Mouse (Mus musculus) lung, embryonic 16.5 days (tissue): Measurements from ENCODE around the gene Gm49450. TPM values are rescaled to one million over a fixed set of nuclear protein-coding genes. Genes with fewer than 3 reads are reported as not detected.
A peak's percentile ranks its signal among the peaks of the same experiment; 100 is the strongest.

ENCODE experiments used
- ATAC-seq: fragments of 200-750 bp; cut with Nextera tagmentation; 2 replicates; pipeline ENCODE4 v1.8.0; 2017; ENCODE audit warnings: low read depth, mild to moderate bottlenecking, moderate library complexity
- H3K27ac ChIP-seq: fragments of 300-500 bp; sonication (generic); 2 replicates; pipeline ENCODE4 v1.5.1; 2014; ENCODE audit warnings: mild to moderate bottlenecking, control low read depth, low read length
- H3K27me3 ChIP-seq: fragments of 300-500 bp; sonication (generic); 2 replicates; pipeline ENCODE4 v1.6.1; 2014; ENCODE audit warnings: low read depth, low read length, mixed read lengths; ENCODE audit not compliant: control insufficient read depth, insufficient read depth
- H3K36me3 ChIP-seq: fragments of 300-500 bp; sonication (generic); 2 replicates; pipeline ENCODE4 v1.6.1; 2014; ENCODE audit warnings: low read length; ENCODE audit not compliant: control insufficient read depth, insufficient read depth
- H3K4me1 ChIP-seq: fragments of 300-500 bp; sonication (generic); replicated peaks from 2 replicates; pipeline ENCODE4 v1.6.1; 2014; ENCODE audit warnings: low read length, mixed read lengths; ENCODE audit not compliant: control insufficient read depth, insufficient read depth
- H3K4me2 ChIP-seq: fragments of 300-500 bp; sonication (generic); 2 replicates; pipeline ENCODE4 v1.6.1; 2014; ENCODE audit warnings: low read depth, low read length, control low read depth
- H3K4me3 ChIP-seq: fragments of 300-500 bp; sonication (generic); 2 replicates; pipeline ENCODE4 v1.5.1; 2014; ENCODE audit warnings: mild to moderate bottlenecking, low read length, control low read depth
- H3K9ac ChIP-seq: fragments of 300-500 bp; sonication (generic); 2 replicates; pipeline ENCODE4 v1.6.1; 2014; ENCODE audit warnings: low read length, control low read depth
- H3K9me3 ChIP-seq: fragments of 300-500 bp; sonication (generic); 2 replicates; pipeline ENCODE4 v1.6.1; 2016; ENCODE audit warnings: low read length; ENCODE audit not compliant: control insufficient read depth
- WGBS: fragments of 180-500 bp; shearing (Covaris S2); extraction: QIAGEN DNeasy Blood & Tissue Kit; methylation state at CpG from one replicate; pipeline ENCODE4 v1.1.7; 2014; 5-methylcytosine and 5-hydroxymethylcytosine counted together
- polyA plus RNA-seq: library from polyadenylated mRNA; unstranded; fragments of >200 nt; fragmentation: Nextera tagmentation; extraction: Ambion mirVana; gene quantifications from 2 replicates; pipeline ENCODE4 v1.2.1, GENCODE M21; 2015

Gm49450 gene
- polyA plus RNA-seq, 1 experiment from 2014 or later: not detected

DNA sequence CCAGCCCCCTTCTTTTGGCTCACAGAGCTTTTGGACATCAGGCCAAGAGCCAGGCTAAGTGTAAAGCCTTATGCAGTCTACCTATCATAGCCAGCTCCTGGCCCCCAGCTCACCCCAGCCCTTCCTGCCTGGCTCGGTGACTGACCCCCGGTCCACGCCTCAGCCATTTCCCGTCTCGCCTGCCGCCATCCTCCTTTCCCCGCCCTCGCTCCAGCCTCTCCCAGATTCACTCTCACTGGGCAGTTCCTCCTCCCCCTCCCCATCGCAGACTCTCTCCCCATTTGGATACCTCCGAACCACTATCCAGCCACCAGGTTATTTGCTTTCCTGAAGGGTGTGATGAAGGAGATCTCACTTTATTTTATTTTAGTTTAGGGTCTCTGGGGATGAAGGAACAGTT is 55.9 kb downstream of the Gm49450 start:
- ATAC-seq: 0 out of 2 replicates have a peak, but pooled peaks have one; percentile 26
- H3K4me3 ChIP-seq: peak overlapping the region; percentile 28
- H3K36me3 ChIP-seq: no peaks in the 10 kb centered on the region
- peaks cover 36% of the 10 kb centered on the region for H3K4me1 ChIP-seq
- H3K9ac ChIP-seq: no peak overlapping the region
- WGBS: 2% methylated on average over 10 of the region's 10 CpGs
- no peaks in the 10 kb centered on the region for H3K9me3 ChIP-seq
- H3K4me2 ChIP-seq: peak overlapping the region; percentile 46
- H3K27ac ChIP-seq: no peak overlapping the region
- H3K27me3 ChIP-seq: peaks cover 62% of the 10 kb centered on the region

DNA sequence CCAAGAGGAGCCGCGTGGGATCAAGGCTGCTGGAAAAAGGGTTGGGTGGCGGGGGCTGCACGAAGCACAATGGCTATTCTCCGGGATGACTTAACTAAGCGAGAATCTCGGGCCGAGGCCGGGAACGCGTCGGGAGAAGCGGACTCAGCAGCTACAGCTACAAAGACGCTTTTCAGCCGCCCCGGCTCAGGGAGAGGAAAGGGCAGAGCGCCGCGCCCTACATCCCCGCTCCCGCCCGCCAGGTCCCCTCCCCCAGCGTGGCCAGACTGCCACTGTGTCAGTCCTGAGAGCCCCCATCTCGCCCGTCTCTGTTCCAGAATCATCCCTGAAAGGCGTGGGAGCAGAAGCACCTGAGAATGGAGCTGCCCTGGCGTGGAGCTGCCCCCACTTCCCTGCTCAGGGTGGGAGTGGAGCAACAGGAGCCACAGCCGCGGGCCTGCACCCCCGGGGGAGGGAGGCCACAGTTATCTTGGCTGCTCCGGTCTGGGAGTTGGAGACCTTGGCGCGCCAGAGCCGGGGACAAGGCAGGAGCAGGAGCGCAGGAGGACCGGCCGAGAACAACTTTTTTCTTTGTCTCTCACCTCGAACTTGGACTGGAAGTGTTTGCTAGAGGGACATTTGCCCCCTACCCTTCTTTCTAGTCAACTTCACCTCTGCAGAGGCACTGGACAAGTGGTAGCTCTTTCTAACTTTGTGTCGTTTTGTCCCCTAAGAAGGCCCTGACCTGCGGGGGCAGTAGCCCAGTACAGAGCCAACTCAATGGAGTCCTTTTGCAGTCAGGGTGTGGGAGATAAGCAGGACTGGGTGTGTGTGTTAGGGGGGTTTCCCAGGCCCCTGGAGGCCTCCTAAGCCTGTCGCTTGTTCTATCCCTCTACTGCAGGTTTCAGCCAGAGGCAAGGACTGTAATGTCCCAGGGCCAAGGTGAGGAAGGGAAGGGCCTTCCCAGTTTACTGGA is 57.4 kb downstream of the Gm49450 start:
- Histone ChIP-seq H3K36me3 (no peaks in the 10 kb centered on the region), H3K27ac (no peak overlapping the region; the same call in 1 of the 2 replicates), H3K9ac (peak overlapping the region; percentile 52), H3K4me1 (peaks cover 36% of the 10 kb centered on the region), H3K4me2 (peak overlapping the region; percentile 54), H3K4me3 (peak overlapping the region; percentile 39), H3K27me3 (peaks cover 62% of the 10 kb centered on the region), H3K9me3 (no peaks in the 10 kb centered on the region)
- WGBS: 5% methylated on average over 40 of the region's 41 CpGs
- no peak for ATAC-seq

DNA sequence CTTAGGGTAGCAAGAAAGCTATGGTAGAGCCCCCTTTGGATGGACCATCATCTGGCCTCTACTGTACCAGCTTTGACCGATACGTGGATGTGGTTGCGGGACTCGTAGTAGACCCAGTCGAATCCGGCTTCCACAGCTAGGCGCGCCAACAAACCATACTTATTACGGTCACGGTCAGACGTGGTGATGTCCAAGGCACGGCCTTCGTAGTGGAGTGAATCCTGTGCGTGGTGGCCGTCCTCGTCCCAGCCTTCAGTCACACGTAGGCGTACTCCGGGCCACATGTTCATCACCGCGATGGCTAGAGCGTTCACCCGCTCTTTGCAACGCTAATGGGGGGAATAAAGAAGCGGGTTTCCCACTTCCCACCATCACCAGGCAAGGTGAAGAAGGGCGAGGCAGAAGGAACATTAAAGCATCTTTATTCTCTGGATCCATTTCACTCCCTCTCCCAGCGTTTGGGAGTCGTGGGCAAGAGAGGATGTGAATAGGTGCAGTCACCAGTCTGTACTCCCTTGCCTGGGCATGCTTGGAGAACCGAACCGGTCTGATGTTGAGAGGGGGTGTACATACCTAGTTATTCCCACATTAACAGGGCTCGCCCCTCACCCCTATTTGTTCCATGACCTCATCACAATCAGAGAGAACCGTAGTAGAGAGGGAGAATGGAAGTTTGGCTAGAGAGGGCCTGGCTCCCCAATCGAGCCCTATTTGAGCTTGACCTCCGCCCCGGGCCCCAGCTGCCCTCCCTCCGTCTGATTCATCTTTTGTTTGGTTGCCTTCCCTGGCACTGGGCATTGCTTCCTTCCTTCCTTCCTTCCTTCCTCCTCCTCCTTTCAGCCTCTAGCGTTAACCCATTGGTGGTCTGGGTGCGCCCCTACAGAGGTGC is 58.4 kb downstream of the Gm49450 start:
- 5% methylated on average over 38 of the region's 38 CpGs for WGBS
- Histone ChIP-seq H3K4me3 (peak overlapping the region; percentile 58), H3K4me2 (peak overlapping the region; percentile 97), H3K4me1 (peaks cover 36% of the 10 kb centered on the region), H3K27me3 (peaks cover 62% of the 10 kb centered on the region), H3K9me3 (no peaks in the 10 kb centered on the region), H3K9ac (peak overlapping the region; percentile 52), H3K27ac (no peak overlapping the region; the same call in 1 of the 2 replicates), H3K36me3 (no peaks in the 10 kb centered on the region)
- no peak for ATAC-seq

DNA sequence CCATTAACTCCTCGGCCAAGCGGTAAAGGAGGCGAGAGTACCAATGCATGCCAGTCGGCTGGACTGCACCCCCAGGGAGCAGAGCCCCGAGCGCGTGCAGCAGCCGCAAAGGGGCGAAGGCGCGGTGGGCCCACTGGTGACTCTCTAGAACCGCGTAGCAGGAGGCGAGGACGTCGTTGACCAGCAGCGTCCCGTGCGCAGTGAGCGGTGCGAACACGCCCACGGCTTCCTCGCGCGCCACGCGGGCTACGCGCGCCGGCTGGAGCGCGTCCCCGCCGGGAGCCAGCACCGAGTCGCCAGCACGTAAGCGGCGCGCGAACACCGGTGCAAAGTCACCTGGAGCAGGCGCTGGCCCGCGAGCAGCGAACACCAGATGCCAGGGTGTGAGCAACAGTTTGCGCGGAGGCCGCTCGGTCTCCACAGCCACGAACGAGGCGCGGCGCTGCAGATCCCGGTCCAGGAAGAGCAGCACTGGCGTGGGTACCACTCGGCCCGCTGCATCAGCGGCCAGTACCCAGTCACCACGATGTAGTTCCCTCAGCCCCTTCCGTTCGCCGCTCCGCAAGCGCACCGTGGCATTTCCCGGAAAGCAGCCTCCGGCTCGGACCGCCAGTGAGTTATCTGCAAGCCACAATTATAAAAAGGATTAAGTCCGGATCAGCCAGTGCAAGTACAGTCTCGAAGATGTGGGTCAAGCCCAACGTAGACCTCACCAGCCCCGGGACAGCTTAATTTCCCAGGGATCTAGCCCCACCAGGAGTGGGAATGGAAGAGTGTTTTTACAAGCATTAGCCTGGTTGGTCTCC is 59.2 kb downstream of the Gm49450 start, which contains the start of gene Rhebl1:
Rhebl1 (minus strand) TSS at position 601 of the 806 bp plus-strand sequence.
- no peaks in the 10 kb centered on the region for H3K9me3 ChIP-seq
- no peak within 1 kb of the TSS; the same call in 1 of the 2 replicates for H3K27ac ChIP-seq
- peak; percentile 24 for ATAC-seq
- H3K4me1 ChIP-seq: peaks cover 36% of the 10 kb centered on the region
- H3K4me3 ChIP-seq: peak within 1 kb of the TSS; percentile 58
- no peaks in the 10 kb centered on the region for H3K36me3 ChIP-seq
- peak within 1 kb of the TSS; percentile 58 for H3K9ac ChIP-seq
- H3K27me3 ChIP-seq: peaks cover 61% of the 10 kb centered on the region
- peak within 1 kb of the TSS; percentile 97 for H3K4me2 ChIP-seq
- under 1% methylated on average over 77 of the region's 77 CpGs for WGBS

DNA sequence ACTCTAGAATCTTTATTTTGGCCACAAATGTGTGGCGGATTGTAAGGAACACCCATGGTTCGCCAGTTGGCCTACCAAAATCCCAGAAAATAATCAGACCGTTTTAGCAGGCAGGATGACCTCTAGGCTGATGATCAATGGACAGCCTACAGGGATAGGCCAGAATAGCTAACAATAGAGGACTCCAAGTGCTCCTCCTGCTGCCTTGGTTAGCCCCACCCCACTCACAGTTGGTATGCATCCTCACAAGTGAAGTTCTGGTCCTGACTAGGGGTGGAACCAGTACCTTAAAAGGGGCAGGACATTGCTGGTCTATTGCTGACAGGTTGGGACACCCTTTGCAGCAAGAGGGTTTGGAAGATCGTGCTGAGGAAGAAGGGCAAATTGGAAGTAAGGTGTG is 60.3 kb downstream of the Gm49450 start:
- Histone ChIP-seq H3K9ac (no peak overlapping the region), H3K4me2 (no peak overlapping the region), H3K27ac (no peak overlapping the region), H3K4me3 (no peak overlapping the region), H3K36me3 (no peaks in the 10 kb centered on the region), H3K4me1 (peaks cover 33% of the 10 kb centered on the region), H3K27me3 (peaks cover 50% of the 10 kb centered on the region), H3K9me3 (no peaks in the 10 kb centered on the region)
- WGBS: 71% methylated on average over 4 of the region's 4 CpGs
- ATAC-seq: no peak

DNA sequence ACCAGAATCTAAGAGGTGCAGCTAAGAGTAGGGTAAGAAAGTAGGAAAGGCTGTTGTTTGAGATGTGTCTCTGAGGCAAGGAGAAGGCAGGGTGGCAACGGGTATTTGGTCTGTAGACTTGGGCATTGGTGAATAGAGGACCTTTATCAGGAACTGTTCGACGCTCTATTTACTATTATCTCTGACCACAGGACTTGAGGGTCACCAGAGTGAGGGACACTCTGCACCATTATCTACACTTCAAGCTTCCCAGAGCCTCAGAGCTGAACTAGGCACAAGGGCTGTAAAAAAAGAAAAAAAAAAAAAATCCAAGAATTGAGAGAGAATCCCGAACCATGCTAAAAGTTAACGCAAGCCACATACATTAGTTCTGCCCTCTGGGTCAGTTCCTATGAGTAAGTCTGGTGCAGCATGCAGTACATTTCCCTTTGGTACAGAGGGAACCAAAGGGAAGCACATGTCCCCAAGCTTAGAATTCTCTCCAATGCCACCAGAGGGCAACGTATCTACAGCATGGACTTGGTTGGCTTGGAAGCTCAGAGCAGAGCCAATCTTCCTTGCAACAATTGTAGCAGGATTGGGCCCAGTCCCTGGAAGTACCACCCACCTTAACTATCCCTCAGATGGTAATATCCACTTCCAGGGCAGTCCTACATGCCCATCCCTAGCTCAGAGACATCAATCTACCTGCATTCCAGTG is 61.3 kb downstream of the Gm49450 start:
- peak; percentile 71 for ATAC-seq
- Histone ChIP-seq H3K4me2 (no peak overlapping the region), H3K4me3 (no peak overlapping the region), H3K27me3 (peaks cover 40% of the 10 kb centered on the region), H3K9me3 (no peaks in the 10 kb centered on the region), H3K4me1 (peaks cover 28% of the 10 kb centered on the region), H3K9ac (no peak overlapping the region), H3K36me3 (no peaks in the 10 kb centered on the region), H3K27ac (no peak overlapping the region)
- 31% methylated on average over 6 of the region's 6 CpGs for WGBS

DNA sequence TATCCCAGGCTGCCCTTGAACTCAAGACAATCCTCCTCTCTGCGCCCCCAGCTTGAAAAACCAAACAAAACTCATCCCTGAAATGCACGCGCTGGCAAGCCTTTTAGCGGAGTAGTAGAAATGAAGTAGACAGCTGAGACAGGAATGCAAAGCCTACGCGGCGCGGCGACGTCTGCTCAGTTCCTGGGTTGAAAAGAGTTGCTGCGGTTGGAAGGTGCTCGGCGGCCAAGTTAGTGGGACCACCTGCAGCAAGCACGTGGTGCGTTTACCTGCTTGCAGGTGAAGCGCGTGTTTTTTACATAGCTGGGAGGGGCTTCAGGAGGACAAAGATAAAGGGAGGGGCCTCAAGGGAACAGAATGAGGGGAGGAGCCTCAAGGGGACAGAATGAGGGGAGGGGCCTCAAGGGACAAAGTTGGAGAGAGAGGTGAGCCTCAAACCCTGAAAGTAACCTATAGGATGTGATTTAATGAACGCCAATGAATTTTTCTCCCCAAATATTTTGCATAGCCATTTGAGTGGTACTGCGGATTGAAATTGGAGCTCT is 62.1 kb downstream of the Gm49450 start:
- no peak for ATAC-seq
- Histone ChIP-seq H3K27ac (no peak overlapping the region), H3K4me2 (peak overlapping the region; percentile 51), H3K9me3 (no peaks in the 10 kb centered on the region), H3K4me1 (peaks cover 26% of the 10 kb centered on the region), H3K36me3 (no peaks in the 10 kb centered on the region), H3K27me3 (peaks cover 33% of the 10 kb centered on the region), H3K9ac (no peak overlapping the region), H3K4me3 (peak overlapping the region; percentile 24)
- WGBS: 11% methylated on average over 19 of the region's 19 CpGs

DNA sequence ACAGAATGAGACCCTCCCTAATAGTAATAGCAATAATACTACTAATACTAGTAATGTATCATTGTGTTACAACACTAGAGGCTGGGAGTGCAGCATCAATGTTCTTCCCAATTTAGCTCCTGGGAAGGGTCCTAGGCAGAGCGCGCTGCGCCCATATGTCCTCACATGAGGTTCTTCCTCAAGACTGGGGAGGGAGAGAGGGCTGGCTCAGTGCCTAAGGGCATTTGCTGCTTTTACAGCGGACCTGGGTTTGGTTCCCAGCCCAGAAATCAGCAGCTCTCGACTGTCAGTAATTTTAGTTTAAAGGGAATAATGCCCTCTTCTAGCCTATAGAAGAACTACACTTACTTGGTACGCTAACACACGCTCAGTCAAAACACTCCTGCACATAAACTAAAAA is 65.8 kb downstream of the Gm49450 start:
- no peak overlapping the region for H3K27ac ChIP-seq
- no peaks in the 10 kb centered on the region for H3K9me3 ChIP-seq
- ATAC-seq: no peak
- no peaks in the 10 kb centered on the region for H3K4me1 ChIP-seq
- no peak overlapping the region for H3K9ac ChIP-seq
- H3K36me3 ChIP-seq: no peaks in the 10 kb centered on the region
- WGBS: 78% methylated on average over 7 of the region's 7 CpGs
- no peak overlapping the region for H3K4me2 ChIP-seq
- no peak overlapping the region for H3K4me3 ChIP-seq
- no peaks in the 10 kb centered on the region for H3K27me3 ChIP-seq
